Mouse (Mus musculus): ENCODE data around the gene Gpc3. TPM values are rescaled to one million over a fixed set of nuclear protein-coding genes. Genes with fewer than 3 reads are reported as not detected.
"Not testable (repeated sequence)": the region's sequence is repeated elsewhere in the genome, so short reads cannot be mapped to it uniquely, and the experiment has no call there.

Gene Gpc3
- polyA plus RNA-seq, 1 experiment from 2014 or later: 560 TPM

GRCm38 (mm10) chrX:52282070-52282469 is 331.7 kb downstream of the Gpc3 start:
- H3K4me3 ChIP-seq (replicated peaks; ENCODE audit: low read length): no peak overlapping the region
- WGBS: 62% methylated on average over 4 of the region's 4 CpGs
- H3K9me3 ChIP-seq (replicated peaks; ENCODE audit: control insufficient read depth, low read length): no peaks in the 10 kb centered on the region
- H3K4me2 ChIP-seq (ENCODE audit: low read depth, low read length): no peak overlapping the region
- no peak overlapping the region for H3K9ac ChIP-seq (ENCODE audit: low read length)
- no peak overlapping the region for H3K27ac ChIP-seq (ENCODE audit: low read length)
- no peaks in the 10 kb centered on the region; the same call in 1 of the 2 replicates for H3K27me3 ChIP-seq (ENCODE audit: control insufficient read depth, insufficient read depth, low read length)
- no peaks in the 10 kb centered on the region for H3K4me1 ChIP-seq (ENCODE audit: control insufficient read depth, insufficient read depth, low read length)
- no peak for ATAC-seq (ENCODE audit: insufficient read depth, low FRiP score)
- H3K36me3 ChIP-seq (ENCODE audit: control insufficient read depth, insufficient read depth, low read length): no peaks in the 10 kb centered on the region

DNA sequence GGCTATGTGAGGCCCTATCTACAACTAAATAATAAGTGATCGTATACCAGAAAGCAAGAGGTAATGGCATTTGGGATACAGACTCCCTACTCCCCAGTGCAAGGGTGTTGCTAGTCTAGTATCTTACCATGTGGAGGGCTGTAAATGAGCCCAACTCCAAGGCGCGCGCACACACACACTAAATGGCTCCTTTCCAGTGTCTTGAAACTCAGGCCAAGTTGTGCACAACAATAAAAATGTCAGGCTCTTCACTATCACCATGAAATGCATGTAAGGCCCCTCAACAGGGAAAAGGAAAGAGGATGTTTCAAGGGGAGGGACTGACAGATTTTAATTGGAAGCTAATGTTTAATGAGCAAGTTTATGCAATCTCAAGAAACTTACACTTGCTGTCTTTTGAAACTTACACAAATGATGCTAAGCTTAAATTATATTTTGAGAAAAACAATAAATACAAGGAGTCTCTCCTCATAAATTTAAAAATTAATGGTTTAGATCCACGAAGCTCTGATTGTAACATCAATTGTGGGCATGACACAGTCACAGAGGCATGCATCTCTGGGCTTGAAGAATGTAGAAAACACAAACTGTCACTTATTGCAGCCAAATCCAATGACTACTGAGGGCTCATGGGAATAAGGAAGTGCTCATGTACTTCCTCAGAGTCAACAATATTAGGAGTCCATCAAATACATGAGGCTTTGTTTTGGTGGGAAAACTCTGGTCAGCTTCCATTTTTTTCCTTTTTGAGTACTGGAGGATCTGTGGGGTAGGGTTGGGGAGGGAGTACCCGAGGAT is 332.4 kb downstream of the Gpc3 start:
- 80% methylated on average over 6 of the region's 6 CpGs for whole genome bisulfite sequencing

GRCm38 (mm10) chrX:52278687-52279359 is 334.9 kb downstream of the Gpc3 start:
- no peaks in the 10 kb centered on the region for H3K36me3 ChIP-seq (ENCODE audit: control insufficient read depth, insufficient read depth, low read length)
- no peak overlapping the region for H3K9ac ChIP-seq (ENCODE audit: low read length)
- no peaks in the 10 kb centered on the region; the same call in 1 of the 2 replicates for H3K27me3 ChIP-seq (ENCODE audit: control insufficient read depth, insufficient read depth, low read length)
- H3K4me2 ChIP-seq (ENCODE audit: low read depth, low read length): no peak overlapping the region
- H3K9me3 ChIP-seq (replicated peaks; ENCODE audit: control insufficient read depth, low read length): no peaks in the 10 kb centered on the region
- H3K27ac ChIP-seq (ENCODE audit: low read length): no peak overlapping the region
- no peak for ATAC-seq (ENCODE audit: insufficient read depth, low FRiP score)
- H3K4me3 ChIP-seq (replicated peaks; ENCODE audit: low read length): no peak overlapping the region
- 68% methylated on average over 3 of the region's 3 CpGs for WGBS
- H3K4me1 ChIP-seq (ENCODE audit: control insufficient read depth, insufficient read depth, low read length): no peaks in the 10 kb centered on the region

More for the DNA sequence above, 332.4 kb downstream of the Gpc3 start:
- no peaks in the 10 kb centered on the region for H3K36me3 ChIP-seq (ENCODE audit: control insufficient read depth, insufficient read depth, low read length)
- H3K4me3 ChIP-seq (replicated peaks; ENCODE audit: low read length): no peak overlapping the region
- H3K4me1 ChIP-seq (ENCODE audit: control insufficient read depth, insufficient read depth, low read length): no peaks in the 10 kb centered on the region
- H3K27ac ChIP-seq (ENCODE audit: low read length): no peak overlapping the region
- H3K4me2 ChIP-seq (ENCODE audit: low read depth, low read length): no peak overlapping the region
- H3K9ac ChIP-seq (ENCODE audit: low read length): no peak overlapping the region
- no peaks in the 10 kb centered on the region; the same call in 1 of the 2 replicates for H3K27me3 ChIP-seq (ENCODE audit: control insufficient read depth, insufficient read depth, low read length)
- no peaks in the 10 kb centered on the region for H3K9me3 ChIP-seq (replicated peaks; ENCODE audit: control insufficient read depth, low read length)
- no peak for ATAC-seq (ENCODE audit: insufficient read depth, low FRiP score)

GRCm38 (mm10) chrX:52277599-52277998 is 336.2 kb downstream of the Gpc3 start:
- Histone ChIP-seq H3K27me3 (ENCODE audit: control insufficient read depth, insufficient read depth, low read length) (no peaks in the 10 kb centered on the region; the same call in 1 of the 2 replicates), H3K4me2 (ENCODE audit: low read depth, low read length) (no peak overlapping the region), H3K9ac (ENCODE audit: low read length) (no peak overlapping the region), H3K4me3 (replicated peaks; ENCODE audit: low read length) (no peak overlapping the region), H3K36me3 (ENCODE audit: control insufficient read depth, insufficient read depth, low read length) (no peaks in the 10 kb centered on the region), H3K27ac (ENCODE audit: low read length) (no peak overlapping the region), H3K4me1 (ENCODE audit: control insufficient read depth, insufficient read depth, low read length) (no peaks in the 10 kb centered on the region), H3K9me3 (replicated peaks; ENCODE audit: control insufficient read depth, low read length) (no peaks in the 10 kb centered on the region)
- 56% methylated on average over 1 of the region's 1 CpGs for whole genome bisulfite sequencing
- no peak for ATAC-seq (ENCODE audit: insufficient read depth, low FRiP score)

GRCm38 (mm10) chrX:52273016-52273415 is 340.7 kb downstream of the Gpc3 start:
- H3K4me1 ChIP-seq (ENCODE audit: control insufficient read depth, insufficient read depth, low read length): no peaks in the 10 kb centered on the region
- no peak overlapping the region for H3K27ac ChIP-seq (ENCODE audit: low read length)
- no peak overlapping the region for H3K4me2 ChIP-seq (ENCODE audit: low read depth, low read length)
- H3K9ac ChIP-seq (ENCODE audit: low read length): no peak overlapping the region
- no peak for ATAC-seq (ENCODE audit: insufficient read depth, low FRiP score)
- no peaks in the 10 kb centered on the region; the same call in 1 of the 2 replicates for H3K27me3 ChIP-seq (ENCODE audit: control insufficient read depth, insufficient read depth, low read length)
- no peaks in the 10 kb centered on the region for H3K9me3 ChIP-seq (replicated peaks; ENCODE audit: control insufficient read depth, low read length)
- WGBS: 76% methylated on average over 7 of the region's 7 CpGs
- no peak overlapping the region for H3K4me3 ChIP-seq (replicated peaks; ENCODE audit: low read length)
- no peaks in the 10 kb centered on the region for H3K36me3 ChIP-seq (ENCODE audit: control insufficient read depth, insufficient read depth, low read length)

DNA sequence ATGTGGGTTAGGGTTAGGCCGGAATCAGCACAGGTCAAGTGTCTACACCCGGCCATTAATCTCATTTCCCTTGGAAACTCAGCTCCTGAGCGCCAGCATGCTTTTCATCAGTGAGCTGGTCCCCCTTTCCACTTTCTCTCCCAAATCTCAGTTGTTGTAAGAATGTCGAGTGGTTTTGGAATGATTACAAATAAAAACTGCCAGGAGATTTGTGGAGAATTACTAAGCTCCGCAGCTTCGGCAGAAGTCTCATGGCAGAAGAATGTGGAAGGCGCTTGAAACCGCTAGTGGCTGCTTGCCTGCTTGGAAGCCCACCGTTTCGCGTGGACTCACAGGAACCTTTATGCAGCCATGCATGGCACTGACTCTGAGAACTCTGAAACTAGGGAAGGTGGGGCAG is 351.8 kb downstream of the Gpc3 start:
- Histone ChIP-seq H3K27ac (ENCODE audit: low read length) (no peak overlapping the region), H3K9ac (ENCODE audit: low read length) (no peak overlapping the region), H3K36me3 (ENCODE audit: control insufficient read depth, insufficient read depth, low read length) (no peaks in the 10 kb centered on the region), H3K4me3 (replicated peaks; ENCODE audit: low read length) (no peak overlapping the region), H3K4me2 (ENCODE audit: low read depth, low read length) (no peak overlapping the region), H3K4me1 (ENCODE audit: control insufficient read depth, insufficient read depth, low read length) (no peaks in the 10 kb centered on the region), H3K27me3 (ENCODE audit: control insufficient read depth, insufficient read depth, low read length) (no peaks in the 10 kb centered on the region), H3K9me3 (replicated peaks; ENCODE audit: control insufficient read depth, low read length) (no peaks in the 10 kb centered on the region)
- no peak for ATAC-seq (ENCODE audit: insufficient read depth, low FRiP score)
- 49% methylated on average over 11 of the region's 11 CpGs for WGBS

DNA sequence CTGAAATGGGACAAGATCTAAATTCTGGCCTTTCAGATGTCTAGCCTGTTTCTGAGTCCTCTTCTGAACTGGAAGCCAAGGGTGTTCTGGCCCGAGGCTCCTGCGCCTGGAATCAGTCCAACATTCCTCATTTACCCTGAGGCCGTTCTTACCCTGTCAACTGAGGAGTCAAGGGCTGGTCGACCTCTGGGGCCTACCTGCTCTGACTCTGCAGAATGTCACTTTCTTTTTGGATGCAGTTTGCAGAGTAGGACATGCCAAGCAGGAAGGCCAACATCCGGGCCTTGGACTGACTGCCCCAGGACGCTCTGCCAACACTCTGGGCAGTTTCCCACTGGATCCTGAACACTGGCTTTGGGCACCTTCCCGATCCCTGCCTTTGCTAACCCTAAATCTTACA is 352.2 kb downstream of the Gpc3 start:
- no peak for ATAC-seq (ENCODE audit: insufficient read depth, low FRiP score)
- Histone ChIP-seq H3K27me3 (ENCODE audit: control insufficient read depth, insufficient read depth, low read length) (no peaks in the 10 kb centered on the region), H3K9me3 (replicated peaks; ENCODE audit: control insufficient read depth, low read length) (no peaks in the 10 kb centered on the region), H3K4me2 (ENCODE audit: low read depth, low read length) (no peak overlapping the region), H3K4me3 (replicated peaks; ENCODE audit: low read length) (no peak overlapping the region), H3K36me3 (ENCODE audit: control insufficient read depth, insufficient read depth, low read length) (no peaks in the 10 kb centered on the region), H3K9ac (ENCODE audit: low read length) (no peak overlapping the region), H3K27ac (ENCODE audit: low read length) (no peak overlapping the region), H3K4me1 (ENCODE audit: control insufficient read depth, insufficient read depth, low read length) (no peaks in the 10 kb centered on the region)
- 45% methylated on average over 7 of the region's 7 CpGs for whole genome bisulfite sequencing

DNA sequence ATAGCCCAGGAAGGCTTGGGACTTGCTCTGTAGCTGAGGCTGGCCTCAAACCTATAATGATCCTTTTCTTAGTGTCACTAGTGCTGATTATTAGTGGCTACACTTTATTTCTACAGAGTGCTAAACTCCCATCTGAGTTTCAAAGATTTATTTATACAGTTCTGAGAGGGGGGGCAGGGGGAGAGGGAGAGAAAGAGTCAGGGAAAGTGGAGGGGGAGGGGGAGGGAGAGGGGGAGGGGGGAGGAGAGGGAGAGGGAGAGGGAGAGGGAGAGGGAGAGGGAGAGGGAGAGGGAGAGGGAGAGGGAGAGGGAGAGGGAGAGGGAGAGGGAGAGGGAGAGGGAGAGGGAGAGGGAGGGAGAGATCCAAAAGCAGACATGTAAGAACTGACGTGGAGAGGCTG is 354.0 kb downstream of the Gpc3 start:
- H3K27ac ChIP-seq (ENCODE audit: low read length); ATAC-seq (ENCODE audit: insufficient read depth, low FRiP score); H3K9ac ChIP-seq (ENCODE audit: low read length); H3K9me3 ChIP-seq (replicated peaks; ENCODE audit: control insufficient read depth, low read length); H3K4me3 ChIP-seq (replicated peaks; ENCODE audit: low read length); H3K27me3 ChIP-seq (ENCODE audit: control insufficient read depth, insufficient read depth, low read length); H3K4me1 ChIP-seq (ENCODE audit: control insufficient read depth, insufficient read depth, low read length); H3K4me2 ChIP-seq (ENCODE audit: low read depth, low read length); H3K36me3 ChIP-seq (ENCODE audit: control insufficient read depth, insufficient read depth, low read length): not testable (repeated sequence)
- 35% methylated on average over 1 of the region's 1 CpGs for WGBS

GRCm38 (mm10) chrX:52254526-52254925 is 359.2 kb downstream of the Gpc3 start:
- Histone ChIP-seq H3K36me3 (ENCODE audit: control insufficient read depth, insufficient read depth, low read length) (no peaks in the 10 kb centered on the region), H3K27ac (ENCODE audit: low read length) (no peak overlapping the region), H3K4me3 (replicated peaks; ENCODE audit: low read length) (no peak overlapping the region), H3K9me3 (replicated peaks; ENCODE audit: control insufficient read depth, low read length) (no peaks in the 10 kb centered on the region), H3K4me1 (ENCODE audit: control insufficient read depth, insufficient read depth, low read length) (no peaks in the 10 kb centered on the region), H3K27me3 (ENCODE audit: control insufficient read depth, insufficient read depth, low read length) (peaks cover 3% of the 10 kb centered on the region; the same call in 1 of the 2 replicates), H3K9ac (ENCODE audit: low read length) (no peak overlapping the region), H3K4me2 (ENCODE audit: low read depth, low read length) (no peak overlapping the region)
- no peak for ATAC-seq (ENCODE audit: insufficient read depth, low FRiP score)
- 73% methylated on average over 1 of the region's 1 CpGs for WGBS

Measured in stomach, embryonic 16.5 days (tissue).